Mouse (Mus musculus): ENCODE results near the gene Hdac9.
"Not testable (repeated sequence)": the region's sequence is repeated elsewhere in the genome, so short reads cannot be mapped to it uniquely, and the experiment has no call there.

The Hdac9 gene

GRCm38 (mm10) chr12:34498331-34498730 lies 418.6 kb downstream of the Hdac9 start:
- no peak for DNase-seq (ENCODE audit: inconsistent age in 2 of 2, low spot score in 1 of 2)

- no peak for DNase-seq (ENCODE audit: inconsistent age in 2 of 2, low spot score in 1 of 2)
These were observed 419.2 kb downstream of the Hdac9 start for GRCm38 (mm10) chr12:34497702-34498101.

- DNase-seq (ENCODE audit: inconsistent age in 2 of 2, low spot score in 1 of 2): no peak
These were observed 421.0 kb downstream of the Hdac9 start for GRCm38 (mm10) chr12:34495940-34496339.

GRCm38 (mm10) chr12:34489629-34490028 lies 427.3 kb downstream of the Hdac9 start:
- DNase-seq (ENCODE audit: inconsistent age in 2 of 2, low spot score in 1 of 2): no peak

GRCm38 (mm10) chr12:34487666-34488065 lies 429.2 kb downstream of the Hdac9 start:
- no peak for DNase-seq (ENCODE audit: inconsistent age in 2 of 2, low spot score in 1 of 2)

- DNase-seq (ENCODE audit: inconsistent age in 2 of 2, low spot score in 1 of 2): no peak
These were observed 429.9 kb downstream of the Hdac9 start for GRCm38 (mm10) chr12:34487021-34487420.

GRCm38 (mm10) chr12:34486016-34486415 lies 430.9 kb downstream of the Hdac9 start:
- DNase-seq (ENCODE audit: inconsistent age in 2 of 2, low spot score in 1 of 2): no peak

- DNase-seq (ENCODE audit: inconsistent age in 2 of 2, low spot score in 1 of 2): no peak
These were observed 435.2 kb downstream of the Hdac9 start for GRCm38 (mm10) chr12:34481702-34482101.

- no peak for DNase-seq (ENCODE audit: inconsistent age in 2 of 2, low spot score in 1 of 2)
These were observed 443.8 kb downstream of the Hdac9 start for GRCm38 (mm10) chr12:34472949-34473651.

GRCm38 (mm10) chr12:34472542-34472941 lies 444.4 kb downstream of the Hdac9 start:
- DNase-seq (ENCODE audit: inconsistent age in 2 of 2, low spot score in 1 of 2): no peak

- DNase-seq (ENCODE audit: inconsistent age in 2 of 2, low spot score in 1 of 2): no peak
These were observed 455.2 kb downstream of the Hdac9 start for GRCm38 (mm10) chr12:34461728-34462127.

- DNase-seq (ENCODE audit: inconsistent age in 2 of 2, low spot score in 1 of 2): no peak
These were observed 464.3 kb downstream of the Hdac9 start for GRCm38 (mm10) chr12:34452643-34453042.

- peak in 1 of 2 experiments; percentile 29 for DNase-seq (ENCODE audit: inconsistent age in 2 of 2, low spot score in 1 of 2)
These were observed 465.7 kb downstream of the Hdac9 start for GRCm38 (mm10) chr12:34451198-34451597.

GRCm38 (mm10) chr12:34444724-34445123 lies 472.2 kb downstream of the Hdac9 start:
- not testable (repeated sequence) for DNase-seq (ENCODE audit: inconsistent age in 2 of 2, low spot score in 1 of 2)

- no peak for DNase-seq (ENCODE audit: inconsistent age in 2 of 2, low spot score in 1 of 2)
These were observed 476.0 kb downstream of the Hdac9 start for GRCm38 (mm10) chr12:34440930-34441329.

GRCm38 (mm10) chr12:34432919-34433318 lies 484.0 kb downstream of the Hdac9 start:
- no peak for DNase-seq (ENCODE audit: inconsistent age in 2 of 2, low spot score in 1 of 2)

GRCm38 (mm10) chr12:34432461-34432860 lies 484.4 kb downstream of the Hdac9 start:
- peak in 1 of 2 experiments; percentile 49 for DNase-seq (ENCODE audit: inconsistent age in 2 of 2, low spot score in 1 of 2)

GRCm38 (mm10) chr12:34431832-34432231 lies 485.1 kb downstream of the Hdac9 start:
- DNase-seq (ENCODE audit: inconsistent age in 2 of 2, low spot score in 1 of 2): no peak

- DNase-seq (ENCODE audit: inconsistent age in 2 of 2, low spot score in 1 of 2): no peak
These were observed 491.4 kb downstream of the Hdac9 start for GRCm38 (mm10) chr12:34425468-34425867.

- DNase-seq (ENCODE audit: inconsistent age in 2 of 2, low spot score in 1 of 2): no peak
These were observed 508.8 kb downstream of the Hdac9 start for GRCm38 (mm10) chr12:34408139-34408538.

- no peak for DNase-seq (ENCODE audit: inconsistent age in 2 of 2, low spot score in 1 of 2)
These were observed 509.8 kb downstream of the Hdac9 start for GRCm38 (mm10) chr12:34407143-34407542.

- no peak for DNase-seq (ENCODE audit: inconsistent age in 2 of 2, low spot score in 1 of 2)
These were observed 514.8 kb downstream of the Hdac9 start for GRCm38 (mm10) chr12:34402065-34402464.

- no peak for DNase-seq (ENCODE audit: inconsistent age in 2 of 2, low spot score in 1 of 2)
These were observed 518.3 kb downstream of the Hdac9 start for GRCm38 (mm10) chr12:34398611-34399010.
